Mouse (Mus musculus): Measurements from ENCODE around the gene Hat1.
"Not testable (repeated sequence)": the region's sequence is repeated elsewhere in the genome, so short reads cannot be mapped to it uniquely, and the experiment has no call there.

Gene Hat1

GRCm38 (mm10) chr2:71388951-71389763 lies at the start of gene Hat1:
Hat1 (plus strand) TSS chr2:71388958.
- DNase-seq (ENCODE audit: inconsistent age in 2 of 2, low spot score in 1 of 2), result peak; percentile 96 to 98

DNA sequence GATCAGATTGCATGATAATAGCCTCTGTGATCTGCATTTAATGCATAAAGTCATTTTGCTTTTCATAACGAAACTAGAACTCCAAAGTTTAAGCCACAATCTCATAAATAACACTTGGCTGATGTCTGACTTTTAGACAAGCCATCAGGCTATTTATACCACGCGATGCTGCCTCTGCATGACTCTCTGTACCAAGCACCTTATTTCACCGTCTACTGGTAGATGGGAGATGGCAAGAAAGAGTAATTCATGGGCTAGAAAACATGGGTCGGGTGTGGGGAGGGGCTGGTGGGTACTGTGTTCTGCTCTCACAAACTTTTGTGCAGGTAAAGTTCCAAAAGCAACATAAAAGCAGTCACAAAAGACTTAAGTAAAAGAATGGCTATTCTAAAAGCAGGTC lies 48.6 kb upstream of the Hat1 start:
- no peak for DNase-seq (ENCODE audit: inconsistent age in 2 of 2, low spot score in 1 of 2)

DNA sequence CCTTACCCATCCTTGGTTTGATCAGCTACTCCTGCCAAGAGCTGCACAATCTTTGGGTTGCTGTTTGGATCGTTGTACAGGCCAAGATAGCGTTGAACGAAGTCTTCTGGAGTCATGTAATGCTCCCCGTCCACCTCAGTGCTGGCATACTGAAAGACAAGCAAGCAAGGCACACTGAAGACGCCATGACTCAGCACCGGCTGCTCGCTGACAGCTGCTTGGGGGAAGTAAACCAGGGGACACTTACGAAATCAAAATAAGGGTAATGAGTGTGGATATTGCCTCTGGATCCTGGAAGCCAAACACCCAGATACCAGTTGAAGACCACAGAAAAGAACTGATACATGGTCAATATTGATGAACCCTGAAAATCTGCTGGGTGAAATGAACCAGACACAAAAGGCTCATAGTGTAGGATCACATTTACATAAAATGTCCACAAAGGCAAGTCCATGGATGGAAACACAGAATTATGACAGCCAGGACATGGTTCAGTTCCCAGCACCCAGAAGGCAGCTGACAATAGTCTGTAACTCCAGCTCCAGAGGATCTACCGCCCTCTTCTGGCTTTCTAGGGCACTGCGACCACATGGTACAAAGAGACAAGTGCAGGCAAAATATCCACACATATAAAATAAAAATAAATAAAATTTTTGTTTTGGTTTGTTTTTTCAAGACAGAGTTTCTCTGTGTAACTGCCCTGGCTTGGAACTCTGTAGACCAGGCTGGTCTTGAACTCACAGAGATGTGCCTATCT lies 44.7 kb upstream of the Hat1 start:
- DNase-seq (ENCODE audit: inconsistent age in 2 of 2, low spot score in 1 of 2), result no peak

DNA sequence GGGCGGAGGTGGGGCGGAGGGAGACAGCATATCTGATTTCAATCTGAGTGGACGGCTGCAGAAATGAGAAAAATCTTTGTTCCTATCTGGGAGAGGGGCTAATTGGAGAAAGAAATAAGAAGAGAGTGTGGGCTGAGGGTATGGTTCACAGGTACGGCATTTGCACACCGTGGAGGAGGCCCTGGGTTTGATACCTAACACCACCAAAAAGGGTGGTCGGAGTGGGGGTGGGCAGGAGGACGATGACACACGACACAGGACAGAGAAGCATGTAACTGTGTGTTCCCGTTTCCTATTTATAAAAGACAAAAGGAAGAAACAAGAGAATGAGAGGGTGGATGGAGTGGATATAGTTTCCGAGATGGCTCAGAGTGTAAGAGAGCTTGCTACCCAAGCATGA lies 41.6 kb upstream of the Hat1 start:
- DNase-seq (ENCODE audit: inconsistent age in 2 of 2, low spot score in 1 of 2), result no peak

GRCm38 (mm10) chr2:71347732-71348490 lies 40.8 kb upstream of the Hat1 start:
- peak in 1 of 2 experiments; percentile 24 for DNase-seq (ENCODE audit: inconsistent age in 2 of 2, low spot score in 1 of 2)

DNA sequence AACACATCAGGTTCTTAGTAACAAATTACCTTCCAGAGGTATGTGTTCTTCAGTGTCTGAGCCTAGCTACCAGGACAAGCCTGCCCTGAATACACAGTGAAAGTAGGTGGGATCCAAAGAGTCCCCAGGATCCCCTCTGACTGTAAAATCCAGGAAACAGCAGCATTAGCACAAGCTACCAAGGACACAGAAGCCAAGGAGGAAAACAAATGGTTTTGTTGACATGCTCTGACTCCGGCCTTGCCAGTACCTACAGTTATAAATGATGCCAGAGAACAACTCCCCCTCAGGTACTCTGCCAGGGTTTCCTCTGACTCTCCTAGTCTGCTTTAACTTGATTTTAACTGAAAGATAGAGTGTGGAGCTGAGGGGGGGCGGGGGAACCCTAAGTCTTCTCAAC lies 39.2 kb upstream of the Hat1 start:
- DNase-seq (ENCODE audit: inconsistent age in 2 of 2, low spot score in 1 of 2), result peak in 1 of 2 experiments; percentile 79

GRCm38 (mm10) chr2:71350181-71350580 lies 38.6 kb upstream of the Hat1 start:
- peak in 1 of 2 experiments; percentile 58 for DNase-seq (ENCODE audit: inconsistent age in 2 of 2, low spot score in 1 of 2)

DNA sequence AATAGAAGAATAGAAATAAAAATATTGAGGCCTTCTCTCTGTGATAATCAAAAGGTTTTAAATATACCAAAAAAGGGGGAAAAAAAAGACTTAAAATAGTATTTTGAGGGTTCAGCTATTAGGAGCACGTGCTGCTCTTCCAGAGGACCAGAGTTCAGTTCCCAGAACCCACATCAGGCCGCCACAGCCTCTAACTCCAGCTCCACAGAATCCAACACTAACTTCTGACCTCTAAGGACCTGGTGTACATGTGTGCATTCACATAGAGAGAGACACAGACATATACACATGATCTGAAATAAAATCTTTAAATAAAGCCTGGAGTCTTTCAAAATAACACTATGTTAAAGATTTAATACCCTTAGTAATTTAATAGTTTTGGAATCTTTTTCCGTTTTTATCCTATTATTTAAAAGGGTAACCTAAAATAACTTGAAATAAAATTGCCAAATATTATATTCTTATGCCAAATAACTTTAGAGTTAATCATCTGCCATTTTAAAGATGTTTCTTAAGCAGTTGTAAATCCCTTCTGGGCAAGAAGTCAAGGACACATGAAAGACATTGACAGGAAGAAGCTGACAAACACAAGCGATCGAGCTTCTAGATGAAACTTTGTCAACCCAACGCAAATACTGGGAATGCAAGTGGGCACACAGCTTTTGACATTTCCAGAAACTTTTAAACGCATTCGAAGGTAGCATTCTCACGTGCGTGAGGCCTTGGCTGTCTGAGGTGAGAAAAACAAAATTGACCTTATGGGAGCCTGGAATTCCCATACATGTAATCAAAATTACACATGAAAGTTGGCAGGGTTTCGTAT lies 37.6 kb upstream of the Hat1 start:
- DNase-seq (ENCODE audit: inconsistent age in 2 of 2, low spot score in 1 of 2), result peak in 1 of 2 experiments; percentile 61

GRCm38 (mm10) chr2:71351727-71351987 lies 37.1 kb upstream of the Hat1 start:
- no peak for DNase-seq (ENCODE audit: inconsistent age in 2 of 2, low spot score in 1 of 2)

- DNase-seq (ENCODE audit: inconsistent age in 2 of 2, low spot score in 1 of 2), result peak; percentile 45 to 87
Measured at GRCm38 (mm10) chr2:71353306-71354054, 35.3 kb upstream of the Hat1 start.

GRCm38 (mm10) chr2:71354055-71354425 lies 34.7 kb upstream of the Hat1 start:
- peak in 1 of 2 experiments; percentile 39 for DNase-seq (ENCODE audit: inconsistent age in 2 of 2, low spot score in 1 of 2)

GRCm38 (mm10) chr2:71358347-71358746 lies 30.4 kb upstream of the Hat1 start:
- DNase-seq (ENCODE audit: inconsistent age in 2 of 2, low spot score in 1 of 2), result no peak

DNA sequence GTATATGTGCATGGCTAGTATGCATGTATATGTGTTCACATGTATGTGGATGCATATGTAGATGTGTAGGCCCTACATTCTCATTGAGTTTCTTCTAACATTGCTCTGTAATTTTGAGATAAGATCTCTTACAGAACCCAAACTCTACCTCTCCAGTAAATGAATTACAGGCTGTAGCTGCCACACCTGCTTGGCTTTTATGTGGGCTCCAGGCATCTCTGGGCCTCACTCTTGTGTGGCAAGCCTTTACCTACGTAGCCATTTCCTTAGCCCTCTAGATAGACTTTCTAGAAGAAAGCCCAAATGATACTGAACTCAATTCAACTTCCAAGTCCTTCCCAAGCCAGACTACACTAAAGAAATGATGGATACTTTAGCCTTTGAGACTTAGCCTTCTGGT lies 28.6 kb upstream of the Hat1 start:
- DNase-seq (ENCODE audit: inconsistent age in 2 of 2, low spot score in 1 of 2), result peak in 1 of 2 experiments; percentile 17

GRCm38 (mm10) chr2:71366618-71367124 lies 22.1 kb upstream of the Hat1 start:
- DNase-seq (ENCODE audit: inconsistent age in 2 of 2, low spot score in 1 of 2), result no peak

DNA sequence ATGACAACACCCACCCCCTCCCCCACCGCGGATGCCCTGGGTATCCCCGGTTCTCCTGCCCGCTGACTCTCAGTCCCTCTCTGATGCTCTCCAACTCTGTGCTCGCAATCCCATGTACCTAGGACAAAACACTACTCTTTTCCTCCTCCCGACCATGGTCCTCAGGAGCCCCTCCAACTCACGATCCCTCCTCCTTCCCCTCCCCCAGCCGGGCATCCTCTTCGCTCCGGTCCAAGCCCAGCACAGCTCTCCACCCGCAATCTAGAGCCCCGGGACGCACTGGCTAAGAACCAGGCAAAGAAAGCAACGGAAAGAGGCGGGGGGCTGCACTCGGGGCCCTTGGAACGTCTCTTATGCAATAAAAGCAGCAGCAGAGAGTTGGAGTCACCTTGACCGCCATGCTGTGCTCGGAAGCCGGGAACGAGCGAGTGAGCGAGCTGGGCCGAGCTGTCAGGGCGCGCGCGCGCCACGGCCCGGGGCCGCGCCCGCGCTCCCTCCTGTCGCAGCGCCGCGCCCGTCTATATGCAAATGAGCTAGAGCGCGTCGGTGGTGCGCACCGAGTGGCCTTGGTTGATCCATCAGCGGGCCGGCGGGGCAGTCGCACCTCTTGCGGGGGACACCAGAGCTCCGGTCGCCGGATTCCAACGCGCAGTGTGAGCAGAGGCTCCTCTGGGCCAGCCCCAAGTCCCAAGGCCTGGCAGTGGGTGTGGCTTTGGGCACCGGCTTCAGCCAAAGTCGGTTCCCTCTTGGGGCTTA lies 21.5 kb upstream of the Hat1 start, which contains the start of gene Slc25a12:
Gene Slc25a12, minus strand, starts transcription at position 625 of the 756 bp plus-strand sequence.
- DNase-seq (ENCODE audit: inconsistent age in 2 of 2, low spot score in 1 of 2), result peak; percentile 92 to 96

DNA sequence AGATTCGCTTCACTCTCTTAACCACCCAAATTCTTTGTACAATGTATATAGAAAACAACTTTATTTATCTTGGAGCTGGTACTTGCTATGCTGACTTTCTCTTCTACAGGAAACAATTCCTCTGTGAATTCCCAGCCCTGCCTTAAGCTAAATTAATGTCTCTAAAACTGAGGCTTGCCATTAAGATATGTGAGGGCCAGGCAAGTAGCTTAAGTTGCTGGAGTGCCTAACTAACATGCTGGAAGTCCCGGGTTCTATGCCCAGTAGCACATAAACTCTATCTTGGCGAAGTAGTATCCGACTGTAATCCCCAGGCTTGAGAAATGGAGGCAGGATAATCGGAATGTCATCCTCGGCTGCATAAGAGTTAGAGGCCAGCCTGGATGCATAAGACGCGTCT lies 20.7 kb upstream of the Hat1 start:
- peak in 1 of 2 experiments; percentile 65 for DNase-seq (ENCODE audit: inconsistent age in 2 of 2, low spot score in 1 of 2)

DNA sequence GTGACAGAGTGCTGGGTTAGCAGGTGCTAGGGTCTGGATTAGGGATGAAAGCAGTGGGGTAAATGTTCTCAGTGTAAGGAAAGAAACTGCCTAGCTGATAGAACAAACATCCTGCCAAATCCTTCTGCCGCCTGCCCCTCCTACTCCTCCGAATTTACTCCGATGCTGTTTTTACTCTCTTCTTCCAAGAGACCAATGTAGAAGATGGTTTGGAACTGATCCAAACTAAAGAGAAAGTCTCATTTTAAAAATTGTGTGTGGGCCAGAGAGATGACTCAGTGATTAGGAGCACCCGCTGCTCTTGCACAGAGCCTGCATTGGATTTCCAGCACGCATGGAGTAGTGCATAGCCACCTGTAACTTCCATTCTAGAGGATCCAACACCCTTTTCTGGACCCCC lies 17.0 kb upstream of the Hat1 start:
- peak in 1 of 2 experiments; percentile 41 for DNase-seq (ENCODE audit: inconsistent age in 2 of 2, low spot score in 1 of 2)

DNA sequence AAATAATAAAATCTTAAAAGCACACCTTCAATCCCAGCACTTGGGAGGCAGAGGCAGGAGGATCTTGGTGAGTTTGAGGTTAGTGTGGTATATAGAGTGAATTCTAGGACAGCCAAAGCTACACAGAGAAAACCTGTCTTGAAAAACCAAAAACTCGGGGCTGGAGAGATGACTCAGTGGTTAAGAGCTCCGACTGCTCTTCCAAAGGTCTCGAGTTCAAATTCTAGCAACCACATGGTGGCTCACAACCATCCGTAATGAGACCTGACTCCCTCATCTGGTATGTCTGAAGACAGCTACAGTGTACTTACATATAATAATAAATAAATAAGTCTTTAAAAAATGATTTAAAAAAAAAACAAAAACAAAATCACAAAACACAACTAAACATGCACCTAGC lies 16.5 kb upstream of the Hat1 start:
- not testable (repeated sequence) for DNase-seq (ENCODE audit: inconsistent age in 2 of 2, low spot score in 1 of 2)
